Mouse (Mus musculus) neural tube, postnatal 0 days (tissue): ENCODE results near the gene Olfr25. TPM values are rescaled to one million over a fixed set of nuclear protein-coding genes. Genes with fewer than 3 reads are reported as not detected.

Source experiments
- polyA plus RNA-seq: library from polyadenylated mRNA; unstranded; fragments of >200 nt; fragmentation: Nextera tagmentation; extraction: Ambion mirVana; gene quantifications from 2 replicates; pipeline ENCODE4 v1.2.1, GENCODE M21; 2015

Olfr25 gene
- polyA plus RNA-seq: not detected in 2 replicates

GRCm38 (mm10) chr9:38328760-38329159 is at the start of gene Olfr25:
TSS of gene Olfr25 (plus strand) at chr9:38329060.

GRCm38 (mm10) chr9:38290807-38291206 is 38.1 kb upstream of the Olfr25 start, which contains the start of gene Olfr896-ps1:
TSS of gene Olfr896-ps1 (plus strand) at chr9:38291107.

DNA sequence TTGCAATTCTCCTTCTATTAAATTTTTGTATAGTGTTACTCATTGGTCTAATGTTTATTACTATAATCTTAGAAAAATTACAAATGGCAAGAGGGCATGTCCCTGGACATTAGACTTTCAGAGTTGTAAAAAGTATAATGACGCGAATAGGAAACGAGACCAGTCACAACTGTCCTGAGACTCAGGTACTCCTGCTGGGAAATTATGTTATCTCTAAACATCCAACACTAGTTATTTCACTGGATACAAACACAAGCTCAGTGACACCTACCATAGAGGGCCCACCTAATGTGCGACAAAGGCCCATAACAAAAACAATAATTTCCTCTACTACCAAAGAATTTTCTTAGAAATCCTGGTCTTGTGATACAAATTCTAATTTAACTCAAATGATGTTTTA is 19.3 kb downstream of the Olfr25 start, which contains the start of gene Olfr898:
Olfr898 (plus strand) TSS at position 301 of the 400 bp plus-strand sequence.

GRCm38 (mm10) chr9:38366596-38366995 is 37.7 kb downstream of the Olfr25 start, which contains the start of gene Olfr250:
TSS of gene Olfr250 (plus strand) at chr9:38366896.

DNA sequence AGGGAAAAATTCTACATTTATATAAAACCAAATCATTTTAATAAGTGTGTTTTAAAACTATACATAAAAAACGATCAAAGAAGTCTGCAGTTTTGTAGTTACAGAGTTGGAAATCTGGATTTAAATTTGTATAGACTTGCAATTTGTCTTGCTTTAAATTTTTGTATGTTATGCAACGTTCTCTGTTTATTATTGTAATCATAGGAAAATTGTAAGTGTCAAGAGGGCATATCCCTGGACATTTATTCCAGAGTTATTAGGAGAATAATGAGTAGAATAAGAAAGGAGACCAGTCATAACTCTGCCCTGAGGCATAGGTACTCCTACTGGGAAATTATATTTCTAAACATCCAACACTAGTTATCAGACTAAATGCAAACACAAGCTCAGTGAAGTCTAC is 47.9 kb downstream of the Olfr25 start, which contains the start of gene Olfr251:
Olfr251 (plus strand) TSS at position 301 of the 400 bp plus-strand sequence.

Other genes with a start within 250 kb of the Olfr25 start
- gene Olfr887, start 245.0 kb upstream of the Olfr25 start, polyA plus RNA-seq: not detected in 2 replicates
- gene Olfr888, start 220.9 kb upstream of the Olfr25 start, polyA plus RNA-seq: not detected in 2 replicates
- 0.08 and 0.11 TPM in 2 replicates for gene Olfr889, start 213.9 kb upstream of the Olfr25 start, polyA plus RNA-seq
- gene Olfr890, start 186.5 kb upstream of the Olfr25 start, polyA plus RNA-seq: not detected in 2 replicates
- not detected in 2 replicates for gene Olfr891, start 148.2 kb upstream of the Olfr25 start, polyA plus RNA-seq
- not detected in 2 replicates for gene Olfr893, start 120.7 kb upstream of the Olfr25 start, polyA plus RNA-seq
- gene Olfr894, start 111.0 kb upstream of the Olfr25 start, polyA plus RNA-seq: not detected in 2 replicates
- not detected in 2 replicates for gene Olfr143, start 76.3 kb upstream of the Olfr25 start, polyA plus RNA-seq
- not detected in 2 replicates for gene Olfr895, start 61.2 kb upstream of the Olfr25 start, polyA plus RNA-seq
- gene Olfr896-ps1, start 38.0 kb upstream of the Olfr25 start, polyA plus RNA-seq: not detected in 2 replicates
- gene Olfr898, start 19.4 kb downstream of the Olfr25 start, polyA plus RNA-seq: not detected in 2 replicates
- not detected in 2 replicates for gene Olfr250, start 37.8 kb downstream of the Olfr25 start, polyA plus RNA-seq
- gene Olfr251, start 48.0 kb downstream of the Olfr25 start, polyA plus RNA-seq: not detected in 2 replicates
- gene Olfr147, start 72.6 kb downstream of the Olfr25 start, polyA plus RNA-seq: not detected in 2 replicates
- gene Olfr901, start 100.4 kb downstream of the Olfr25 start, polyA plus RNA-seq: not detected in 2 replicates
- gene Olfr902, start 118.6 kb downstream of the Olfr25 start, polyA plus RNA-seq: not detected in 2 replicates
- gene Olfr904, start 134.1 kb downstream of the Olfr25 start, polyA plus RNA-seq: not detected in 2 replicates
- not detected in 2 replicates for gene Olfr905, start 142.0 kb downstream of the Olfr25 start, polyA plus RNA-seq
- not detected in 2 replicates for gene Olfr906, start 158.0 kb downstream of the Olfr25 start, polyA plus RNA-seq
- not detected in 2 replicates for gene Olfr907, start 166.7 kb downstream of the Olfr25 start, polyA plus RNA-seq
- gene Olfr911-ps1, start 192.5 kb downstream of the Olfr25 start, polyA plus RNA-seq: not detected in 2 replicates
- gene Olfr910, start 208.8 kb downstream of the Olfr25 start, polyA plus RNA-seq: not detected in 2 replicates